In the genomic region with DNA sequence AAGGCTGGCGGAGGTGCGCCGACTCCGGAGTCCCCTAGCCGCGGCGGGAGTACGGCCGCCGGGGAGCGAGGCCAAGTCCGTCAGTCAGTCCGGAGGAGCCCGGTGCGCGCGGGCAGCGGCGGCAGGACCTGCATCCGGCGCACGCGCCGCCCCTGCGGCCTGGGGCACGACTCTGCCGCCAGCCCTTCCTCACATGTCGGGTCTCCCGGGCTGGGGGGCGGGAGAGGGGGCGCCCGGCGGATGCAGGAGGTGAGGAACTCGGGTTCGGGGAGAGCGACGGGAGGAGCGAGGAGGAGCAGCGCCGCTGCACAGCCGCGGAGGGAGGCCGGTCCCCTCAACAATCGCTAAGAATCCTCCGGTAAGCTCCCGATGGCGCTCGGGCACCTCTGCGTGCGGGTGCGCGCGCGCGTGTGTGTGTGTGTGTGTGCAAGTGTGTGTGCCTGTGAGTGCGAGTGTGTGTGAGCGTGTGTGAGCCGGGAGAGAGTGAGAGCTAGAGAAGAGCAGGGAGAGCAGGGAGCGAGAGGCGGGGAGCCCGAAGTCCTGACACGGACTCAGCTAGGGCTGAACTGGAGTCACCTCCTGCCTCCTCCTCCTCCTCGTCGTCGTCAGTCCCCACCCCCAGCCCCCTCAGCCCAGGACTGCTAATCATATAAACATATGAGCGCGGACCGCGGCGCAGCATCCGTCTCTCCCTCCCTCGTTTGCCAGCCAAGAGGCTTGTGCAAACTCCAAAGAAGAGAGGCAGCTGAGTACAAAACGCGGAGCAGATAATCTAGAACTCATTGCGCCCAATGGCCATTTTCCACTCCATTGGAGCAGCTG, we compare ENCODE assay signal across 9 mouse cellular contexts. TPM values are rescaled to one million over a fixed set of nuclear protein-coding genes. Genes with fewer than 3 reads are reported as not detected.
DNase-seq lines count a peak whose midpoint lies in the region; ATAC-seq and TF ChIP-seq lines count a peak whose summit lies in the region.
"Had no signal": no experiment of that assay in that cellular context is flagged by ENCODE, and none has a peak within 500 bp of the region (broad histone marks: within the 10 kb centered on the region; RNA-seq: fewer than 3 reads in every experiment).

No protein-coding gene starts in this region.

- peak; percentile 86 for DNase-seq in 416B (ENCODE audit: low read depth)
- peak; percentile 10 for DNase-seq in cerebellum, adult 11 months
- DNase-seq in forebrain, embryonic 14.5 days (ENCODE audit: low spot score) = peak; percentile 94
- DNase-seq in heart, postnatal 0 days (ENCODE audit: low spot score) = peak; percentile 94
- peak; percentile 91 to 94 for DNase-seq in kidney, postnatal 4 days
- DNase-seq in testis, postnatal 14 days (ENCODE audit: low spot score) = peak; percentile 82

- H3K27ac ChIP-seq in forebrain, embryonic 14.5 days (ENCODE audit: low read depth, low read length) = peak overlapping the region; percentile 99
- peak overlapping the region; percentile 93 for H3K27ac ChIP-seq in heart, postnatal 0 days (ENCODE audit: low read depth)
- H3K27ac ChIP-seq in liver, embryonic 16.5 days (ENCODE audit: low read length) = peak overlapping the region; percentile 79
- H3K27ac ChIP-seq in neural tube, embryonic 13.5 days (replicated peaks) = peak overlapping the region; percentile 100

- peak; percentile 80 for ATAC-seq in forebrain, embryonic 14.5 days
- peak; percentile 85 for ATAC-seq in heart, postnatal 0 days (ENCODE audit: insufficient read depth, low read depth)
- peak; percentile 77 for ATAC-seq in liver, embryonic 16.5 days (ENCODE audit: low read depth)
- peak; percentile 89 for ATAC-seq in neural tube, embryonic 13.5 days (ENCODE audit: low read depth)

- peak overlapping the region; percentile 97 for H3K9ac ChIP-seq in forebrain, embryonic 14.5 days (ENCODE audit: low read length)
- peak overlapping the region; percentile 95 for H3K9ac ChIP-seq in heart, postnatal 0 days (replicated peaks; ENCODE audit: low read depth, low read length)
- H3K9ac ChIP-seq in liver, embryonic 16.5 days (ENCODE audit: low read depth, low read length) = peak overlapping the region; percentile 55
- peak overlapping the region; percentile 96 for H3K9ac ChIP-seq in neural tube, embryonic 13.5 days

- WGBS in forebrain, embryonic 14.5 days = under 1% methylated on average over 71 of the region's 75 CpGs
- WGBS in heart, postnatal 0 days = under 1% methylated on average over 64 of the region's 75 CpGs
- WGBS in liver, embryonic 16.5 days (ENCODE audit: insufficient replicate concordance) = under 1% methylated on average over 65 of the region's 75 CpGs
- WGBS in neural tube, embryonic 13.5 days = under 1% methylated on average over 71 of the region's 75 CpGs

- H3K27me3 ChIP-seq in forebrain, embryonic 14.5 days (replicated peaks; ENCODE audit: control insufficient read depth, insufficient read depth, low read length) = no peaks in the 10 kb centered on the region
- no peaks in the 10 kb centered on the region for H3K27me3 ChIP-seq in heart, postnatal 0 days (ENCODE audit: control insufficient read depth, insufficient read depth, low read length)
- H3K27me3 ChIP-seq in liver, embryonic 16.5 days (ENCODE audit: control insufficient read depth, insufficient read depth, low read depth, low read length) = peaks cover 53% of the 10 kb centered on the region
- H3K27me3 ChIP-seq in neural tube, embryonic 13.5 days = no peaks in the 10 kb centered on the region

- H3K4me2 ChIP-seq in forebrain, embryonic 14.5 days (ENCODE audit: low read length) = peak overlapping the region; percentile 78
- peak overlapping the region; percentile 91 for H3K4me2 ChIP-seq in heart, postnatal 0 days (ENCODE audit: low read depth, low read length)
- peak overlapping the region; percentile 69 for H3K4me2 ChIP-seq in liver, embryonic 16.5 days (ENCODE audit: low read depth, low read length)
- peak overlapping the region; percentile 80 for H3K4me2 ChIP-seq in neural tube, embryonic 13.5 days

- H3K9me3 ChIP-seq in forebrain, embryonic 14.5 days (replicated peaks; ENCODE audit: control insufficient read depth, low read length) = no peaks in the 10 kb centered on the region
- no peaks in the 10 kb centered on the region for H3K9me3 ChIP-seq in heart, postnatal 0 days (replicated peaks; ENCODE audit: control insufficient read depth, low read length)
- no peaks in the 10 kb centered on the region for H3K9me3 ChIP-seq in liver, embryonic 16.5 days (replicated peaks; ENCODE audit: control insufficient read depth, low read length)
- H3K9me3 ChIP-seq in neural tube, embryonic 13.5 days = no peaks in the 10 kb centered on the region

- no peaks in the 10 kb centered on the region for H3K36me3 ChIP-seq in forebrain, embryonic 14.5 days (ENCODE audit: control insufficient read depth, insufficient read depth, low read length)
- no peaks in the 10 kb centered on the region for H3K36me3 ChIP-seq in heart, postnatal 0 days (replicated peaks; ENCODE audit: control insufficient read depth, insufficient read depth, low read length)
- no peaks in the 10 kb centered on the region for H3K36me3 ChIP-seq in liver, embryonic 16.5 days (ENCODE audit: control insufficient read depth, insufficient read depth)
- H3K36me3 ChIP-seq in neural tube, embryonic 13.5 days = no peaks in the 10 kb centered on the region

- no peak for TF ChIP-seq CTCF in heart, postnatal 0 days (IDR thresholded peaks at IDR 0.05; ENCODE audit: low read depth)

- peak; percentile 35; the same call in 1 of the 2 replicates for TF ChIP-seq EP300 in heart, postnatal 0 days (IDR thresholded peaks at IDR 0.05; ENCODE audit: low read depth)

- H3K4me3 ChIP-seq in forebrain, embryonic 14.5 days (ENCODE audit: low read depth, low read length) = peak overlapping the region; percentile 96
- H3K4me3 ChIP-seq in heart, postnatal 0 days (ENCODE audit: low read depth, low read length) = peak overlapping the region; percentile 98
- peak overlapping the region; percentile 67 for H3K4me3 ChIP-seq in liver, embryonic 16.5 days (ENCODE audit: low read depth, low read length)
- peak overlapping the region; percentile 90 for H3K4me3 ChIP-seq in neural tube, embryonic 13.5 days

- peaks cover 19% of the 10 kb centered on the region for H3K4me1 ChIP-seq in forebrain, embryonic 14.5 days (ENCODE audit: control insufficient read depth, insufficient read depth, low read length)
- H3K4me1 ChIP-seq in heart, postnatal 0 days (ENCODE audit: control insufficient read depth, insufficient read depth) = peaks cover 20% of the 10 kb centered on the region
- H3K4me1 ChIP-seq in liver, embryonic 16.5 days (ENCODE audit: control insufficient read depth, low read depth, low read length) = no peaks in the 10 kb centered on the region
- H3K4me1 ChIP-seq in neural tube, embryonic 13.5 days (replicated peaks) = peaks cover 34% of the 10 kb centered on the region

RNA-seq across cellular contexts. Expression of a gene that starts 1.1 kb away (rescaled TPM):
- 69.4 and 92.3 TPM in 2 replicates for polyA plus RNA-seq in forebrain, embryonic 14.5 days (2014; fragmentation: Nextera tagmentation; extraction: Ambion mirVana)
- total RNA-seq in heart, postnatal 0 days (2014; rRNA removed; ENCODE audit: low replicate concordance) = 32.7 and 59.4 TPM in 2 replicates
- 25.6 and 26.6 TPM in 2 replicates for polyA plus RNA-seq in heart, postnatal 0 days (2015; fragmentation: Nextera tagmentation; extraction: Ambion mirVana)
- 3.9 and 4.2 TPM in 2 replicates for polyA plus RNA-seq in liver, embryonic 16.5 days (2015; fragmentation: Nextera tagmentation; extraction: Ambion mirVana)
- 132 and 156 TPM in 2 replicates for polyA plus RNA-seq in neural tube, embryonic 13.5 days (2015; fragmentation: Nextera tagmentation; extraction: Ambion mirVana)
- total RNA-seq: MEL had no signal

Comparison
In these comparisons a context has a peak if more than half of its experiments do, and no peak if none do; other contexts are left out.
1. Peak in every context shown above with its lines: DNase-seq, ATAC-seq, H3K4me3 ChIP-seq and H3K27ac ChIP-seq.
2. DNase-seq: peak in every context shown above with its lines; median percentile 94 in forebrain, embryonic 14.5 days; 94 in heart, postnatal 0 days; 92 in kidney, postnatal 4 days; 86 in 416B; 82 in testis, postnatal 14 days; 10 in cerebellum, adult 11 months.